8 mouse cellular contexts compared by ENCODE assay signal in the genomic region with DNA sequence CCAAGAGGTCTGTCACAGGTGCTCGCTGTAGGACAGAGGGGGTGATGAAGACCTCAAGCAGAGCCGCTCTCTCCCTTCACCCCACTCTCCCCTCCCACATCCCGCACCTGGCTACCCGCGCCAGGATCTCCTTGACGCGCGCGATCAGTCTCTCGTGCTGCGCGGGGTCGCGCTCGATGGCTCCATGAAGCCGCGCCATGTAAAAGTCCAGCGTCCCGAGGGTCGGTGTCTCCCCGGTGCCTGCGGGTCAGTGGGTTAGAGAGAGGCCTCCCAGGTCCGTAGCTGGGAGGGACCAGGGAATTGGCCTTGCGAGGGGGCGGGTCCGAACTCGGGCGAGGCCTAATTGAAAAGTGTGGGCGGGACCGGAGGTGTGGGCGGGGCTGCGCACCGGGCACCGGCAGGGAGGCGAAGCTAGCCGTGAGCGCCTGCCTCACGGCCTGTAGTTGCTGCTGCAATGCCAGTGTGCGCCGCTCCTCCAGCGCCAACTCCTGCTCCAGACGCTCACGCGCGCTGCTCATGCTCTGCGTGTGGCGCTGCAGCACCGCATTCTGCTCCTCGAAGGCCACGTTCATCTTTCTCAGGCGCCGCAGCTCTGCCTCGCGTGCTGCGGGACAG. TPM values are rescaled to one million over a fixed set of nuclear protein-coding genes. Genes with fewer than 3 reads are reported as not detected.
DNase-seq lines count a peak whose midpoint lies in the region; ATAC-seq lines count a peak whose summit lies in the region.

No protein-coding gene starts in this region.

- intact Hi-C loops in left cerebral cortex, postnatal 4 days (cut with DNase I) = loop anchor here (10.0 kb wide), 1 partner anchor 152 kb away; no protein-coding TSS in a partner anchor

- peak; percentile 60 for ATAC-seq in megakaryocyte-erythroid progenitor cell, adult 5-6 weeks (replicated peaks; ENCODE audit: low FRiP score, low TSS enrichment, poor library complexity, severe bottlenecking)

- DNase-seq in left cerebral cortex, adult 18-20 months (ENCODE audit: low spot score in 2 of 2) = peak; percentile 52 to 70
- no peak for DNase-seq in left cerebral cortex, adult 11 months (ENCODE audit: low spot score)
- peak; percentile 67 for DNase-seq in c-Kit-positive CD71-positive TER-119-positive erythroid progenitor cells, embryonic 14.5 days (ENCODE audit: low spot score)
- DNase-seq in heart, postnatal 4 days = peak; percentile 53
- DNase-seq in left cerebral cortex, postnatal 4 days = peak; percentile 53
- DNase-seq in right cerebral cortex, postnatal 4 days = peak; percentile 69
- DNase-seq in layer of hippocampus, postnatal 10 days (ENCODE audit: low spot score in 2 of 2) = no peak

RNA-seq across cellular contexts. Expression of gene Gipc3, which starts 3.5 kb away (rescaled TPM):
- total RNA-seq in left cerebral cortex, adult 18-20 months (2021) = 1 to 10 TPM; 2.5 to 3.6 TPM
- 1 to 10 TPM; 2.2 to 3.3 TPM for total RNA-seq in heart, postnatal 4 days (2021)
- total RNA-seq in left cerebral cortex, postnatal 4 days (2021) = under 1 TPM; 0.12 to 0.28 TPM
- not detected in 2 replicates for total RNA-seq in megakaryocyte-erythroid progenitor cell, adult 5-6 weeks (2014; fragmentation: Nextera tagmentation)
- not detected in 2 replicates for total RNA-seq in megakaryocyte-erythroid progenitor cell, adult 5-6 weeks (2017)
- 1 to 10 TPM in 1 of 2 experiments, under 1 TPM in 1; 0.94 to 1.2 TPM for total RNA-seq in layer of hippocampus, postnatal 10 days (2021)

RNA-seq across cellular contexts. Expression of gene Hmg20b, which starts 3.7 kb away (rescaled TPM):
- total RNA-seq in left cerebral cortex, adult 18-20 months (2021) = 10 to 100 TPM; 28.9 to 30.5 TPM
- total RNA-seq in heart, postnatal 4 days (2021) = 100 to 1,000 TPM; 107 to 113 TPM
- 10 to 100 TPM; 23.5 to 26.8 TPM for total RNA-seq in left cerebral cortex, postnatal 4 days (2021)
- total RNA-seq in megakaryocyte-erythroid progenitor cell, adult 5-6 weeks (2014; fragmentation: Nextera tagmentation) = 25.7 and 37.6 TPM in 2 replicates
- 44.2 and 61.1 TPM in 2 replicates for total RNA-seq in megakaryocyte-erythroid progenitor cell, adult 5-6 weeks (2017)
- total RNA-seq in layer of hippocampus, postnatal 10 days (2021) = 10 to 100 TPM; 25.1 to 30.9 TPM

RNA-seq across cellular contexts. Expression of gene Mfsd12, which starts 10.7 kb away (rescaled TPM):
- total RNA-seq in left cerebral cortex, adult 18-20 months (2021) = 10 to 100 TPM; 38.1 to 42.0 TPM
- 10 to 100 TPM; 12.1 to 13.5 TPM for total RNA-seq in heart, postnatal 4 days (2021)
- 10 to 100 TPM; 29.6 to 29.7 TPM for total RNA-seq in left cerebral cortex, postnatal 4 days (2021)
- 15.7 and 16.4 TPM in 2 replicates for total RNA-seq in megakaryocyte-erythroid progenitor cell, adult 5-6 weeks (2014; fragmentation: Nextera tagmentation)
- total RNA-seq in megakaryocyte-erythroid progenitor cell, adult 5-6 weeks (2017) = 13.9 and 14.1 TPM in 2 replicates
- 10 to 100 TPM; 37.0 to 40.8 TPM for total RNA-seq in layer of hippocampus, postnatal 10 days (2021)

RNA-seq across cellular contexts. Expression of gene Tbxa2r, which starts 18.0 kb away (rescaled TPM):
- 1 to 10 TPM; 1.1 to 1.5 TPM for total RNA-seq in left cerebral cortex, adult 18-20 months (2021)
- total RNA-seq in heart, postnatal 4 days (2021) = 1 to 10 TPM; 5.5 to 5.6 TPM
- total RNA-seq in left cerebral cortex, postnatal 4 days (2021) = 1 to 10 TPM; 1.6 to 2.0 TPM
- total RNA-seq in megakaryocyte-erythroid progenitor cell, adult 5-6 weeks (2014; fragmentation: Nextera tagmentation) = 0.66 and 2.3 TPM in 2 replicates
- total RNA-seq in megakaryocyte-erythroid progenitor cell, adult 5-6 weeks (2017) = 0.52 TPM in 1 of 2 replicates, not detected in the other
- 1 to 10 TPM; 1.9 to 2.9 TPM for total RNA-seq in layer of hippocampus, postnatal 10 days (2021)

RNA-seq across cellular contexts. Expression of gene 4930404N11Rik, which starts 19.1 kb away (rescaled TPM):
- total RNA-seq in left cerebral cortex, adult 18-20 months (2021) = 1 to 10 TPM; 1.2 to 1.3 TPM
- total RNA-seq in heart, postnatal 4 days (2021) = 1 to 10 TPM in 1 of 2 experiments, under 1 TPM in 1; 0.63 to 2.0 TPM
- total RNA-seq in left cerebral cortex, postnatal 4 days (2021) = 1 to 10 TPM; 1.3 to 1.4 TPM
- 0.70 TPM in 1 of 2 replicates, not detected in the other for total RNA-seq in megakaryocyte-erythroid progenitor cell, adult 5-6 weeks (2014; fragmentation: Nextera tagmentation)
- 1.9 TPM in 1 of 2 replicates, not detected in the other for total RNA-seq in megakaryocyte-erythroid progenitor cell, adult 5-6 weeks (2017)
- under 1 TPM; 0.57 to 0.74 TPM for total RNA-seq in layer of hippocampus, postnatal 10 days (2021)

Comparison
In these comparisons a context has a peak if more than half of its experiments do, and no peak if none do; other contexts are left out.
1. DNase-seq: peak in left cerebral cortex, adult 18-20 months (2 of 2), c-Kit-positive CD71-positive TER-119-positive erythroid progenitor cells, embryonic 14.5 days (single experiment), heart, postnatal 4 days (single experiment), left cerebral cortex, postnatal 4 days (single experiment) and right cerebral cortex, postnatal 4 days (single experiment); none in left cerebral cortex, adult 11 months (single experiment) and layer of hippocampus, postnatal 10 days (0 of 2).